Mouse (Mus musculus) limb, embryonic 12.5 days (tissue): ENCODE data around the gene Snd1. TPM values are rescaled to one million over a fixed set of nuclear protein-coding genes. Genes with fewer than 3 reads are reported as not detected.

Source experiments
- ATAC-seq: fragments of 200-750 bp; cut with Nextera tagmentation; 2 replicates; pipeline ENCODE4 v1.8.0; 2017; ENCODE audit warnings: low read depth, moderate TSS enrichment; ENCODE audit not compliant: insufficient number of reproducible peaks, insufficient read depth, low FRiP score, low TSS enrichment
- H3K27ac ChIP-seq: fragments of 300-500 bp; sonication (generic); 2 replicates; pipeline ENCODE4 v1.5.1; 2016; ENCODE audit warnings: mild to moderate bottlenecking, moderate library complexity
- H3K27me3 ChIP-seq: fragments of 300-500 bp; sonication (generic); 2 replicates; pipeline ENCODE4 v1.6.1; 2016; ENCODE audit warnings: mild to moderate bottlenecking, moderate library complexity
- H3K36me3 ChIP-seq: fragments of 300-500 bp; sonication (generic); 2 replicates; pipeline ENCODE4 v1.6.1; 2016; ENCODE audit warnings: mild to moderate bottlenecking, moderate library complexity
- H3K4me1 ChIP-seq: fragments of 300-500 bp; sonication (generic); replicated peaks from 2 replicates; pipeline ENCODE4 v1.6.1; 2016
- H3K4me2 ChIP-seq: fragments of 300-500 bp; sonication (generic); 2 replicates; pipeline ENCODE4 v1.6.1; 2016; ENCODE audit warnings: mild to moderate bottlenecking, moderate library complexity
- H3K4me3 ChIP-seq: fragments of 300-500 bp; sonication (generic); replicated peaks from 2 replicates; pipeline ENCODE4 v1.5.1; 2016; ENCODE audit warnings: mild to moderate bottlenecking
- H3K9ac ChIP-seq: fragments of 300-500 bp; sonication (generic); replicated peaks from 2 replicates; pipeline ENCODE4 v1.6.1; 2016; ENCODE audit warnings: mild to moderate bottlenecking, moderate library complexity
- H3K9me3 ChIP-seq: fragments of 300-500 bp; sonication (generic); 2 replicates; pipeline ENCODE4 v1.6.1; 2016; ENCODE audit warnings: mild to moderate bottlenecking, moderate library complexity
- WGBS: fragments of 180-500 bp; shearing (Covaris S2); methylation state at CpG from one replicate; pipeline ENCODE4 v1.1.7; 2016; 5-methylcytosine and 5-hydroxymethylcytosine counted together
- polyA plus RNA-seq: library from polyadenylated mRNA; unstranded; fragments of >200 nt; fragmentation: Nextera tagmentation; extraction: Ambion mirVana; gene quantifications from 2 replicates; pipeline ENCODE4 v1.2.1, GENCODE M21; 2016

The Snd1 gene
- polyA plus RNA-seq, 1 experiment from 2014 or later: 136 TPM

DNA sequence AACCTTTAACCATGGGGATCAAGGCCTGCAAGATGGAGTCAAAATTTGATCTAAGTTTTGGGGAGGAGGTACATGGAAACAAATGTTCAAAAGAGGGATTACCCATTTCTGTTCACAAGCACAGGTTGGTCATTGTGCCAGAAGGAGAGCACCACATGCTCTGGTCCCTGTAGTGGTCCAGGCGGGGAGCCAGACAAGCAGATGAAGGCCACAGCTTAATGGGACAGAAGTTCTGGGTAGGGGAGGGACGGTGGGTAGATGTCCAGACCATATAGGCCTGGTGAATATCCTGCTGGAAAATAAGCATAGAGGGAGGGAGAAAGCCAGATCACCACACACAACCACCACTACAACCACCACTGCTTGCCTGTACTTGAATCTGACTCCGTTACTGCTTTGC, 503.9 kb downstream of the Snd1 start:
- Histone ChIP-seq H3K4me1 (peaks cover 7% of the 10 kb centered on the region), H3K9me3 (0 out of 2 replicates have a peak, but pooled peaks cover 6% of the 10 kb centered on the region), H3K4me3 (no peak overlapping the region), H3K9ac (no peak overlapping the region), H3K27me3 (peaks cover 75% of the 10 kb centered on the region), H3K27ac (no peak overlapping the region), H3K36me3 (no peaks in the 10 kb centered on the region), H3K4me2 (no peak overlapping the region)
- WGBS: 76% methylated on average over 3 of the region's 3 CpGs
- no peak for ATAC-seq

GRCm38 (mm10) chr6:28979586-28979985, 504.6 kb downstream of the Snd1 start:
- H3K9me3 ChIP-seq: 0 out of 2 replicates have a peak, but pooled peaks cover 6% of the 10 kb centered on the region
- peaks cover 82% of the 10 kb centered on the region for H3K27me3 ChIP-seq
- no peak overlapping the region for H3K4me2 ChIP-seq
- H3K36me3 ChIP-seq: no peaks in the 10 kb centered on the region
- H3K4me3 ChIP-seq: no peak overlapping the region
- peaks cover 7% of the 10 kb centered on the region for H3K4me1 ChIP-seq
- no peak overlapping the region for H3K27ac ChIP-seq
- WGBS: 68% methylated on average over 8 of the region's 8 CpGs
- no peak for ATAC-seq
- H3K9ac ChIP-seq: no peak overlapping the region

DNA sequence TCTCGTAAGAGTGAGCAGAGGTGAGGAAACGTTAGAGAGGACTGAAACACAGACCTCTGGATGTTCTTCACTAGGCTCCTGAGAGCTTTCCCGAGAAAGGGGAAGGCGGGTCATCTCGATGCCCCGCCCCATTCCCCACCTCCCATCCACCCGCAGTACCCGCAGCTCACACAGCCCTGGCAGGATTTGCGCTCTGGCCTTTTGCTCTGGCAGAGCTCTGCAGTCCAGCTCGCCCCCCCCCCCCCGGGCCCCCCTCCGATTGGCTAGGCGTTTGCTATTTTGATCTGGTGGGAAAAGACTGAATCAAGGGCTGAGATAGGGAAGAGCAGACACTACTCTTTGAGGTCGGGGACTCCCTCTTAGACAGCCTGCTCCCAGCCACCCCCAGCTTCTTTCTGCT, 505.3 kb downstream of the Snd1 start:
- Histone ChIP-seq H3K9ac (no peak overlapping the region), H3K36me3 (no peaks in the 10 kb centered on the region), H3K4me3 (peak overlapping the region; percentile 46; the same call in 1 of the 2 replicates), H3K27ac (no peak overlapping the region), H3K4me1 (peaks cover 7% of the 10 kb centered on the region), H3K27me3 (peaks cover 86% of the 10 kb centered on the region), H3K9me3 (0 out of 2 replicates have a peak, but pooled peaks cover 6% of the 10 kb centered on the region), H3K4me2 (peak overlapping the region; percentile 86)
- no peak for ATAC-seq
- 3% methylated on average over 14 of the region's 14 CpGs for WGBS

DNA sequence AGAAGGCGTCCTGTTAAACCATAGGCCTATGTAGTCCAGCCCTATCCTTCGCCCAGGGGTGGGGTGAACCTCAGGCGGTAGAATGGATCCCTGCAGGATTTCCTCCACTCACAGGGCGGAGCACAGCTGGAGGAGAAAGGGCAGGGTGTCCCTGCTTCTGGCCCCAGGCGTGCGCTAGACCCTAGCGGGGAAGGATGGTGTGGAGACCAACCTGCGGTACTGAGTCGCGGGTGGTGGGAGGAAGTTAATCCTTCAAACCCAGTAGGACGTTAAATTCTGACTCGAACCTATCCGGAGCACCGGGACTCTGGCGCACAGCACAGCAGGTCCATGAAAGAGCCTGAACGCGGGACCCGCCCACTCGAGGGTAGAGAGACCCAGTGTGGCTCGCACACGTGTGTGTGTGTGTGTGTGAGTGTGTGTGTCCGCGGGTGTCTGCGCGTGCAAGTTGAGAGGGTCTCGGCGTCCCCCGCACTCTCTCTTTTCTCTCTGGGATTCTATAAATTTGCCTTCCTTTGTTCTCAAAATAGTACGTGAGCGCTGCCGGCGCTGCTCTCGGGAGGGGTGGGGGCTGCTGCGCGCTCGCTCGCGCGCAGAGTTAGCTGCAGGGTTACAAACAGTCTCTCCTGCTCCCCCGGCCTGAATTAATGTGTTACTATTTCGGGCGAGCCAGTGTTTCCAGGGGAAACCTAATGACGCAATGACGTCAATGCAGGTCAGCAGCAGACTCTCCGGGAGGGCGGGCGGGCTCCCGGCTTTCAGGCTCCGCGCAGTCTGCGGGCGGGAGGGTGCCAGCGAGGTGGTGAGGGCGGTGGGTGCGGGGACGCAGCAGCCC, 506.0 kb downstream of the Snd1 start:
- Histone ChIP-seq H3K27ac (no peak overlapping the region), H3K36me3 (no peaks in the 10 kb centered on the region), H3K4me2 (peak overlapping the region; percentile 86), H3K9ac (peak overlapping the region; percentile 51; the same call in 1 of the 2 replicates), H3K27me3 (peaks cover 86% of the 10 kb centered on the region), H3K4me3 (peak overlapping the region; percentile 46), H3K9me3 (0 out of 2 replicates have a peak, but pooled peaks cover 3% of the 10 kb centered on the region), H3K4me1 (peaks cover 7% of the 10 kb centered on the region)
- under 1% methylated on average over 56 of the region's 56 CpGs for WGBS
- ATAC-seq: peak; percentile 54; the same call in 1 of the 2 replicates

DNA sequence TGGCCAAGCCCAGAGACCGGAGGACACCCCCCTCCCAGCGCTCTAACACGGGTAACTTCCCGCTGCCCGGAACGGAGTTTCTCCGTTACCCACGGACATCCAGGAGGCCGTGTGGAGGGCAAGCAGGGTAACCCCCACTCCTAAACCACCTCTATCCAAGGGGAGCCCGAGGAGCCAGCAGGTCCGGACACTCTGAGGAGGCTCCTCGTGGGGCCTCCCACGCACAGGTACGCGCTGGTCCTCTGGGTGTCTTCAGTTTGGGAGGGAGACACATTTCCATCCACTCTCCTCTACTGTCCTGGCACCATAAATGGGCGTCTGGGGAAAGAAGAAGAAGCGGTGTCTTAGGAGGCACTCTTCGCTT, 506.6 kb downstream of the Snd1 start:
- Histone ChIP-seq H3K9me3 (no peaks in the 10 kb centered on the region), H3K4me1 (peaks cover 7% of the 10 kb centered on the region), H3K4me3 (peak overlapping the region; percentile 46), H3K4me2 (peak overlapping the region; percentile 86), H3K27ac (no peak overlapping the region), H3K27me3 (peaks cover 83% of the 10 kb centered on the region), H3K36me3 (no peaks in the 10 kb centered on the region), H3K9ac (peak overlapping the region; percentile 51; the same call in 1 of the 2 replicates)
- WGBS: 4% methylated on average over 18 of the region's 18 CpGs
- ATAC-seq: peak; percentile 60; the same call in 1 of the 2 replicates

DNA sequence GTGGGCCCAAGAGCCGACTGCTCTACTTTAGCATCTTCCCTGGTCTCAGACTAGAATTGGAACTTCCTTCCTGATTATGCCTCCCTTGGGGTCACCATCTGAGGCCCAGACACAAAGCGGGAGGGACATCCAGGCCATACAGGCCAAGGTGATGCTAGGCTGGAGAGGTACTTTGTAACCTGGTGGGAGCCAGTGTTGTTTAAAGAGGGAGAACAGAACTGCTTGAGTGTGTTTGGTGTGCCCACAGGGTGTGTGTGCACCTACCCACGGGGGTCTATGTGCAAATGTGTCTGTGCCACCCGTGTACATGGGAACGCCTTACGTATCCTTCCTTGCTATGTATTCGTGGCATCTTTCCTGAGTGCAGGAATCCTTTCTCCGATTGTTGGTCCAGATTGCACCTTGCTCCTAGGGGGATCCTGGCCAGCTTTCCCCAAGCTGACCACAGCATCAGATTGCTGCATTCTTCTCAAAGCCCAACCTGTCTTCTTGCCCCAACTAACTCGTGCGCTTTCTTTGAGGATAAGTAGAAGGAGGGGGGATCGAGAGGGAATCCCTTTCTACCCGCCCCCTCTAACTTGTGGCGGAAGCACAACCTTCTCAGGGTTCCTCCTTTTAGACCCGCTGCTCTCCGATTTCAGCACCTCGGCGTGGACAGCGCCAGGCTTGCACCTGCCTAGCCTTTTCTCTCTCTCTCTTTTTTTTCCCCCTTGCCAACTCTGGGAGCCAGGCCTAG, 507.2 kb downstream of the Snd1 start:
- peak overlapping the region; percentile 46; the same call in 1 of the 2 replicates for H3K4me3 ChIP-seq
- 12% methylated on average over 18 of the region's 18 CpGs for WGBS
- H3K27me3 ChIP-seq: peaks cover 77% of the 10 kb centered on the region
- H3K9me3 ChIP-seq: no peaks in the 10 kb centered on the region
- H3K9ac ChIP-seq: no peak overlapping the region
- no peaks in the 10 kb centered on the region for H3K36me3 ChIP-seq
- peak overlapping the region; percentile 86 for H3K4me2 ChIP-seq
- H3K4me1 ChIP-seq: peaks cover 7% of the 10 kb centered on the region
- no peak overlapping the region for H3K27ac ChIP-seq
- no peak for ATAC-seq

- Histone ChIP-seq H3K9ac (no peak overlapping the region), H3K9me3 (no peaks in the 10 kb centered on the region), H3K27ac (no peak overlapping the region), H3K36me3 (no peaks in the 10 kb centered on the region), H3K4me2 (no peak overlapping the region), H3K4me3 (no peak overlapping the region), H3K27me3 (peaks cover 71% of the 10 kb centered on the region), H3K4me1 (peaks cover 13% of the 10 kb centered on the region)
- WGBS: 83% methylated on average over 1 of the region's 1 CpGs
- no peak for ATAC-seq
Measured at GRCm38 (mm10) chr6:28982817-28983216, 507.9 kb downstream of the Snd1 start.

Other genes starting within 250 kb of the Snd1 start
- gene Zfp800, start 77.1 kb upstream of the Snd1 start, polyA plus RNA-seq: 14.0 and 17.7 TPM in 2 replicates
- 335 and 342 TPM in 2 replicates for gene Arf5, start 51.6 kb upstream of the Snd1 start, polyA plus RNA-seq
- gene Fscn3, start 47.4 kb upstream of the Snd1 start, polyA plus RNA-seq: not detected in 2 replicates
- gene Gcc1, start 46.7 kb upstream of the Snd1 start, polyA plus RNA-seq: 12.5 and 13.1 TPM in 2 replicates
- gene Pax4, start 25.8 kb upstream of the Snd1 start, polyA plus RNA-seq: not detected in 2 replicates